Mouse (Mus musculus): ENCODE results near the gene Ift88. TPM values are rescaled to one million over a fixed set of nuclear protein-coding genes. Genes with fewer than 3 reads are reported as not detected.
A peak's percentile ranks its signal among the peaks of the same experiment; 100 is the strongest.

The Ift88 gene
- polyA plus RNA-seq, 1 experiment from 2014 or later: 16.5 TPM

DNA sequence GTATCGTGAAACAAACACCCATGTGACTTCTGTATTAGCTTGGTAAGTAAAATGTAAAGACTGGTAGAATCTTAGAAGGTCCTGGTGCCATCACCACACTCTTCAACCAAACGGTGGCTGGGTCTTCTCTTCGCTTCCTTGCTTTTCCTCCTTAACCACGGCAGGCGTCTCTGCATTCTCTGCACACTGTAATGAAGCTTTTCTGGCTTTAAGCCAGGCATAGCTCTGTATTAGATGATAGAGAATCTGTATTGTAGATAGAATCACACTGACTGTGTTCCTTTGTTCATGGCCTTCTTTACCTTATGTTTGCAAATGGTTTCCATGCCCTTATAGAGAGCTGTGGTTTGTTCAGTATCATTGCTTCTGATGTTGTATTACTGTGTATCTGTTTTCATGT lies 39.0 kb downstream of the Ift88 start:
- no peak for ATAC-seq
- Histone ChIP-seq H3K36me3 (ENCODE audit: poor library complexity, severe bottlenecking) (0 out of 2 replicates have a peak, but pooled peaks cover 3% of the 10 kb centered on the region), H3K4me1 (no peaks in the 10 kb centered on the region), H3K27me3 (no peaks in the 10 kb centered on the region), H3K9ac (no peak overlapping the region), H3K27ac (no peak overlapping the region), H3K4me2 (no peak overlapping the region), H3K4me3 (no peak overlapping the region), H3K9me3 (replicated peaks) (no peaks in the 10 kb centered on the region)
- 80% methylated on average over 5 of the region's 5 CpGs for WGBS

GRCm38 (mm10) chr14:57475057-57475456 lies 51.2 kb downstream of the Ift88 start:
- no peak overlapping the region for H3K27ac ChIP-seq
- no peak overlapping the region for H3K4me2 ChIP-seq
- no peaks in the 10 kb centered on the region for H3K4me1 ChIP-seq
- no peak overlapping the region for H3K9ac ChIP-seq
- ATAC-seq: no peak
- 88% methylated on average over 2 of the region's 2 CpGs for WGBS
- no peaks in the 10 kb centered on the region for H3K27me3 ChIP-seq
- no peaks in the 10 kb centered on the region for H3K9me3 ChIP-seq (replicated peaks)
- H3K4me3 ChIP-seq: no peak overlapping the region
- peaks cover 10% of the 10 kb centered on the region; the same call in 1 of the 2 replicates for H3K36me3 ChIP-seq (ENCODE audit: poor library complexity, severe bottlenecking)

GRCm38 (mm10) chr14:57482262-57482661 lies 58.4 kb downstream of the Ift88 start:
- Histone ChIP-seq H3K27me3 (no peaks in the 10 kb centered on the region), H3K4me1 (no peaks in the 10 kb centered on the region), H3K4me2 (no peak overlapping the region), H3K27ac (no peak overlapping the region), H3K9ac (no peak overlapping the region), H3K36me3 (ENCODE audit: poor library complexity, severe bottlenecking) (0 out of 2 replicates have a peak, but pooled peaks cover 3% of the 10 kb centered on the region), H3K9me3 (replicated peaks) (no peaks in the 10 kb centered on the region), H3K4me3 (no peak overlapping the region)
- WGBS: 93% methylated on average over 2 of the region's 2 CpGs
- ATAC-seq: no peak

- no peak for ATAC-seq
- no peaks in the 10 kb centered on the region for H3K27me3 ChIP-seq
- no peaks in the 10 kb centered on the region for H3K4me1 ChIP-seq
- H3K4me3 ChIP-seq: no peak overlapping the region
- 94% methylated on average over 6 of the region's 6 CpGs for WGBS
- H3K36me3 ChIP-seq (ENCODE audit: poor library complexity, severe bottlenecking): no peaks in the 10 kb centered on the region
- no peak overlapping the region for H3K9ac ChIP-seq
- no peak overlapping the region for H3K27ac ChIP-seq
- H3K4me2 ChIP-seq: no peak overlapping the region
- no peaks in the 10 kb centered on the region for H3K9me3 ChIP-seq (replicated peaks)
These were observed 60.3 kb downstream of the Ift88 start for GRCm38 (mm10) chr14:57484183-57484582.

DNA sequence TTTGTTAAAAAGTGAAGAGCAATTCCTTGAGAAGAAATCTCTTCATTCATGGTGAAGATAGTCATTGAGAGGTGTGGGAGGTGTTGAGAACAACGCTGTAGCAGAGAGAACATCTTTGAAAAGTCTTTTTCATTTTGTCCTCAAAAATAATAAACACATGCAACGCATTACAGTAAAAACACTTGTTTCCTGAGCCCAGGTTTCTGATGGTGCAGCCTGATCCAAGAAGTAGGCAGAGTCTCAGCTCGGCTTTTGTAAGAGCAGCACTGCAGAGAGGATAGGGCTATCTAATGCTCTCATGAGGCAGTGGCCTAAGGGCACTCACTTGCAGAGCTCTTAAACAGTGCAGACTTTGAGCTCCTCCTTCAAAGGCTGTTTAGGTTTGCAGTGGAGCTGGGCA lies 65.8 kb downstream of the Ift88 start:
- ATAC-seq: no peak
- Histone ChIP-seq H3K9ac (no peak overlapping the region), H3K4me2 (no peak overlapping the region), H3K27ac (no peak overlapping the region), H3K9me3 (replicated peaks) (no peaks in the 10 kb centered on the region), H3K4me1 (no peaks in the 10 kb centered on the region), H3K27me3 (no peaks in the 10 kb centered on the region), H3K4me3 (no peak overlapping the region), H3K36me3 (ENCODE audit: poor library complexity, severe bottlenecking) (no peaks in the 10 kb centered on the region)
- WGBS: 88% methylated on average over 3 of the region's 3 CpGs

GRCm38 (mm10) chr14:57493840-57494239 lies 70.0 kb downstream of the Ift88 start:
- Histone ChIP-seq H3K27me3 (no peaks in the 10 kb centered on the region), H3K36me3 (ENCODE audit: poor library complexity, severe bottlenecking) (no peaks in the 10 kb centered on the region), H3K4me2 (no peak overlapping the region), H3K9ac (no peak overlapping the region), H3K9me3 (replicated peaks) (no peaks in the 10 kb centered on the region), H3K4me1 (no peaks in the 10 kb centered on the region), H3K4me3 (no peak overlapping the region), H3K27ac (no peak overlapping the region)
- WGBS: 91% methylated on average over 2 of the region's 2 CpGs
- no peak for ATAC-seq

DNA sequence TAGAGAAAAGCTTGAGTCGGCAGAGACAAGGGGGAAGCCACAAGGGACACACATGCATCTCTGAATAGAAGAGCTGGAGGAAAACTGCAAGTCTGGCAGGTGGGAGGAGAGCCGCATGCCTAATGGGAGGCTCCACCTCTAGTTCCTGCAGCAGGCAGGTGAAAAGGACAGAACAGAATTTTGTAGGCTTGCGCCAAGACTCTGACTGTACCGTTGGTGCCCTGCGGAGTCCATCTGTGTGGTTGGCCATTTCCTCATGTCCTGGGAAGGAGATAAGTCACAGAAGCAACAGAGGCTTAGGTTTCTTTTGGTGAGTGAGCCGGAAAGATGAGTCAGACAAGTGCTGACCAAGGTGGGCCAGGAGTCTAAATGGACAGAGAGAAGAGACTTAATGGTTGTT lies 79.9 kb downstream of the Ift88 start:
- 95% methylated on average over 6 of the region's 6 CpGs for WGBS

GRCm38 (mm10) chr14:57509554-57509953 lies 85.7 kb downstream of the Ift88 start:
- no peak; the same call in 1 of the 2 replicates for ATAC-seq
- no peaks in the 10 kb centered on the region for H3K27me3 ChIP-seq
- no peak overlapping the region for H3K27ac ChIP-seq
- no peak overlapping the region for H3K9ac ChIP-seq
- H3K4me3 ChIP-seq: no peak overlapping the region
- H3K4me1 ChIP-seq: no peaks in the 10 kb centered on the region
- H3K4me2 ChIP-seq: no peak overlapping the region
- no peaks in the 10 kb centered on the region for H3K9me3 ChIP-seq (replicated peaks)
- 69% methylated on average over 6 of the region's 6 CpGs for WGBS
- no peaks in the 10 kb centered on the region for H3K36me3 ChIP-seq (ENCODE audit: poor library complexity, severe bottlenecking)

More for the DNA sequence above, 79.9 kb downstream of the Ift88 start:
- 0 out of 2 replicates have a peak, but pooled peaks cover 8% of the 10 kb centered on the region for H3K36me3 ChIP-seq (ENCODE audit: poor library complexity, severe bottlenecking)
- H3K27ac ChIP-seq: no peak overlapping the region
- ATAC-seq: no peak
- no peaks in the 10 kb centered on the region for H3K9me3 ChIP-seq (replicated peaks)
- no peak overlapping the region for H3K9ac ChIP-seq
- no peak overlapping the region for H3K4me3 ChIP-seq
- H3K27me3 ChIP-seq: no peaks in the 10 kb centered on the region
- no peak overlapping the region for H3K4me2 ChIP-seq
- H3K4me1 ChIP-seq: 0 out of 2 replicates have a peak, but pooled peaks cover 4% of the 10 kb centered on the region

DNA sequence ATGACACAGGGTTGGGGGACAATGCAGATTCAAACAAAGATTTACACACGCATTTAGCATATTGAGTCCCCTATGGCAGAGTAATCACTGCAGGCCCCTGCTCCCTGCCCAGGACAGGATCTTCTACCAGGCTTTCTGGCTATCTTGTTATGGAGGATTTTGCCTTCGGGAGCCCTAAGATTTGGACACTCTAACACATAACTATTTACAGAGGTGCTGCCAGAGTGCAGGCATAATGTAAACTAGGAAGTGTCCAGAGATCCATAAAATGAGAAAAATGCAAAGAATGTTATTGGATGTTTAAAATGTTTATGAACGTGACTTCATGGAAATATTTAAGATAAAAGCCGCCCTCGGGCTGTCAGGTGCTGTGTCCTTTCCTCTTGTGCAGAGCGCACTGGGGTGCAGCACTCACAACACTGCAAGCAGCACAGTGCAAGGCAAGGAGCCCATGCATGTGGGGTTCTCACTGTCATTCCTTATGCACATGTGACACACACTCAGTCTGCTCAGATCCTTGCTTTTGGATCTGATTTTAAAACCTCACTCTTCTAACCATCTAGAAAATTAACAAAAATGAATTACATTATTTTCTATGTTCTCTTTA lies 91.4 kb downstream of the Ift88 start:
- no peak for ATAC-seq
- no peaks in the 10 kb centered on the region for H3K4me1 ChIP-seq
- WGBS: 85% methylated on average over 6 of the region's 6 CpGs
- H3K4me3 ChIP-seq: no peak overlapping the region
- 0 out of 2 replicates have a peak, but pooled peaks cover 6% of the 10 kb centered on the region for H3K36me3 ChIP-seq (ENCODE audit: poor library complexity, severe bottlenecking)
- no peak overlapping the region for H3K4me2 ChIP-seq
- no peaks in the 10 kb centered on the region for H3K9me3 ChIP-seq (replicated peaks)
- no peaks in the 10 kb centered on the region for H3K27me3 ChIP-seq
- H3K27ac ChIP-seq: no peak overlapping the region
- H3K9ac ChIP-seq: no peak overlapping the region

GRCm38 (mm10) chr14:57517001-57517400 lies 93.1 kb downstream of the Ift88 start:
- Histone ChIP-seq H3K4me1 (no peaks in the 10 kb centered on the region), H3K27ac (no peak overlapping the region), H3K9me3 (replicated peaks) (no peaks in the 10 kb centered on the region), H3K36me3 (ENCODE audit: poor library complexity, severe bottlenecking) (0 out of 2 replicates have a peak, but pooled peaks cover 6% of the 10 kb centered on the region), H3K9ac (no peak overlapping the region), H3K27me3 (0 out of 2 replicates have a peak, but pooled peaks cover under 1% of the 10 kb centered on the region), H3K4me2 (no peak overlapping the region), H3K4me3 (no peak overlapping the region)
- no peak for ATAC-seq
- 90% methylated on average over 7 of the region's 7 CpGs for WGBS

GRCm38 (mm10) chr14:57523762-57524161 lies 99.9 kb downstream of the Ift88 start:
- 74% methylated on average over 9 of the region's 9 CpGs for WGBS
- H3K4me2 ChIP-seq: peak overlapping the region; percentile 83; the same call in 1 of the 2 replicates

DNA sequence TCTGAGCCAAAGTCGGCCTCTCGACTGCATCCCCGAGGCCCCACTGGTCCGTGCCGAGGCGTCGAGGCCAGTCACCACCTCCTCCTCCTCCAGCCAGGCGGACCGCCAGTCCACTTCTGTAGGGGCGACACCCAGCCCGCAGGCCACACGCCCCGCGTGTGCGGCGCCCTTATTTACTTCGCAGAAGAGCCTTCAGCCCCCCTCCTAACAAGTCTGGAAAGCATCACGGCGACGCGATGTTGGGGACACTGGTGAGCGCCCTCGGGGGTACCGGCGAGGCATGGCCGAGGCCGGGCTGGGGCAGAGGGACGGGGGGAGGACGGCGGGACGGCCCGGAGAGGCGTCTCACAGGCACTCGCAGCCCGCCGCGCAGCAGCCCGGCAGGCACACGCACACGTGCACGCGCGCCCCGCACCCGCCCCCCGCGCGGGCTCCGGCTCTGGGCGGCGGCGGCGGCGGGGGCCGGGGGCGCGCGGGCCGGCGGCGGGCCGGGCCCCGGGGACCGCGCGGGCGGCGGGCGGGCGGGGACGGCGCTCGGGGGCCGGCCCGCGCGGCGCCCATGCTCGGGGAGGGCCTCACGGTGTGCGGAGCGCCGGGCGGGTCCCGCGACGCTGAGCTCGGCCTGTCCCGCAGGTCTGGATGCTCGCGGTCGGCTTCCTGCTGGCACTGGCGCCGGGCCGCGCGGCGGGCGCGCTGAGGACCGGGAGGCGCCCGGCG lies 101.0 kb downstream of the Ift88 start, which contains the start of gene Il17d:
Gene Il17d, plus strand, starts transcription at position 107 of the 717 bp plus-strand sequence.
- under 1% methylated on average over 33 of the region's 104 CpGs for WGBS
- H3K27me3 ChIP-seq: peaks cover 36% of the 10 kb centered on the region
- peaks cover 24% of the 10 kb centered on the region; the same call in 1 of the 2 replicates for H3K4me1 ChIP-seq
- ATAC-seq: peak; percentile 67
- H3K4me3 ChIP-seq: peak within 1 kb of the TSS; percentile 75
- H3K9ac ChIP-seq: peak within 1 kb of the TSS; percentile 74
- peak within 1 kb of the TSS; percentile 65; the same call in 1 of the 2 replicates for H3K27ac ChIP-seq
- no peaks in the 10 kb centered on the region for H3K36me3 ChIP-seq (ENCODE audit: poor library complexity, severe bottlenecking)
- H3K9me3 ChIP-seq (replicated peaks): no peaks in the 10 kb centered on the region
- peak within 1 kb of the TSS; percentile 83 for H3K4me2 ChIP-seq

More at GRCm38 (mm10) chr14:57523762-57524161, 99.9 kb downstream of the Ift88 start:
- Histone ChIP-seq H3K27me3 (peaks cover 36% of the 10 kb centered on the region), H3K4me1 (peaks cover 14% of the 10 kb centered on the region; the same call in 1 of the 2 replicates), H3K4me3 (no peak overlapping the region), H3K36me3 (ENCODE audit: poor library complexity, severe bottlenecking) (no peaks in the 10 kb centered on the region), H3K27ac (no peak overlapping the region), H3K9ac (no peak overlapping the region), H3K9me3 (replicated peaks) (no peaks in the 10 kb centered on the region)
- ATAC-seq: no peak
